Mouse (Mus musculus): Measurements from ENCODE around the gene Spata18.

Gene Spata18

DNA sequence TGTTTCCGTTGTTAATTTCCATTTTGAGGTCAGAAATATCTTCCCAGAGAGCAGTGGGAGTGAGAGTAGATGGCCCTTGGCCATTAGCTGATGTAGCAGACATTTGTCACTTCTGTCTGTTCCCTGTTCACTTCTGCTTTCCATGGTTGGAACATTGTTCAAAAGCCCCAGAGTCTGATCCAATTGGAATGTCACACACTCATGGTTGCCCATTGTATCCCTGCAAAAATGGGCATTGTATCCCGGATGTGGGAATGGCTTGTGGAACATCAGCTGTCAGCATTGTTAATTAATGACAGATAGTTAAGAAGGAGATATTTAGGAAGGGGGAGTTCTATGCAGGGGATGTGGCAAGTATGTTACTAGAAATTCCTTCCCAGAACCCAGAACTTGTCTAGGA is 65.8 kb downstream of the Spata18 start:
- no peak for DNase-seq (ENCODE audit: low spot score in 2 of 2)

DNA sequence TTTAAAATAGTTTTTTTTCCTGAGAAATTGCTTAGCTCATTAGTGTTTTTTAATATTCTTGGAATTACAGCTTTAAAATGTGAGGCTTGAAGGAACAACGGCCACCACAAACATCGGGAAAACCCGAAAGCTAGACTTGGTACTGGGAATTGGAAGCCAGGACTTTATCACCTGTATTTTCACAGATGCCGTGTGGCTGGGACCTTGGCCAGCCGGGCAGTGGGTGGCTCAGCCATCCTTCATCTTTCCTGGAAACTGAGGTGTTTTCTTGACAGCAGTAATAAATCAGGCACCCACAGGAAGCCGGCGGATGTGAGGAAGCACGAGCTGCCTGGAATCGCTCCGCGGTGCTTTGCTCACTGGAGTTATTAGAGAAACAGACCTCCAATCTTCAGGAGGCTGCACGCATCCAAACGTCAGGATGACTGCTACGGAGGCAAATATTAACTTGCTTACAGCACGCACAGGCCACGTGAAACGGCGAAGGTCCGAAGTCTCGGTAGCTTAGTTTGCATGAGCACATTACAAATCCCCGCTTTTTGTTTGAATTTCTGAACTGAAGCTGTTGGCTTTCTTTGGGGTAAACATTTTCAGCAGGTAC is 70.6 kb downstream of the Spata18 start:
- DNase-seq (ENCODE audit: low spot score in 2 of 2) = no peak

DNA sequence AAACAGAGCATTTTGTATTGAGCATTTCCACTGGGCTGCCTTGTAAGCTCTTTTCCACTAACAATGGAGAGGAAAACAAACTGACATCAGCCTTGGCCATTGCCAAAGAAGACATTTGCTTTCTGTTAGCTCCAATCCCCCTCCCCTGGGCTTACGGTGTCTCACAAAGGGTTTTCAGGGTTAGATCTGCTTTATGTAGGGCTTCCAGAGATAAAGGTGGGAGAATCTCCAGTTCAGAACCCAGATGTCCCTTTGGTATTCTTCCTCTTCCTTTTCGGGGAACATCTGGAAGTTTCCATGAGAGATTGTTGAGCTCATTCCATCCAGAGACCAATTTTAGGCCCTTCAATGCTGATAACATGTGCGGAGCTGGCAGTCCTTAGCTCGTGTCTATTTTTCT is 74.8 kb downstream of the Spata18 start:
- DNase-seq (ENCODE audit: low spot score in 2 of 2) = no peak

DNA sequence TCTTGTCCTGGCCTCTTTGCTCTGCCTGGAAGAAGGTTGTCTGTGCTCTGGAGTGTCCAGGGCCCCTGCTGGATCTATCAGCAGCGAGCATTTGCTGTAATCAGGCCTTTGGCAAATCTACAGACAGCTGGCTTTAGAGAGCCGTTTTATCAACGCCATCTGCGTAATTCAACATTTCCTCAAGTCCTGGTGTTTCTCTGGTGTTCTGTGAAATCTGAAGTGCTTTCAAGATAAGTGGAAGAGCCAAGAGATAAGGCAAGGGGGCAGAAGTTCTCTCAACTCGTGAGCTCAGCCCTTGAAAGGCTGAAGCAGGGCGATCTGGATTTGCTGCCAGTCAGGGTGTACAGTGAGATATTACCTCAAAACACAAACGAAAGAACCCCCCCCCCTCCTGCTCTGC is 77.5 kb downstream of the Spata18 start:
- no peak for DNase-seq (ENCODE audit: low spot score in 2 of 2)
